Mouse (Mus musculus) hindbrain, postnatal 0 days (tissue): ENCODE results near the gene Gm20518. TPM values are rescaled to one million over a fixed set of nuclear protein-coding genes. Genes with fewer than 3 reads are reported as not detected.

Experiments used
- ATAC-seq: fragments of 200-750 bp; cut with Nextera tagmentation; 2 replicates; pipeline ENCODE4 v1.8.0; 2017; ENCODE audit warnings: mild to moderate bottlenecking, moderate TSS enrichment, moderate library complexity
- DNase-seq: peaks from one replicate; pipeline ENCODE4 v3.0.0-alpha.2; 2015; ENCODE audit warnings: low spot score
- H3K27ac ChIP-seq: fragments of 300-500 bp; sonication (generic); 2 replicates; pipeline ENCODE4 v1.5.1; 2014; ENCODE audit warnings: mild to moderate bottlenecking
- H3K27me3 ChIP-seq: fragments of 300-500 bp; sonication (generic); 2 replicates; pipeline ENCODE4 v1.6.1; 2014; ENCODE audit warnings: low read length, mixed read lengths; ENCODE audit not compliant: insufficient read depth
- H3K36me3 ChIP-seq: fragments of 300-500 bp; sonication (generic); 2 replicates; pipeline ENCODE4 v1.6.1; 2014; ENCODE audit warnings: low read length, mixed read lengths; ENCODE audit not compliant: insufficient read depth
- H3K4me1 ChIP-seq: fragments of 300-500 bp; sonication (generic); 2 replicates; pipeline ENCODE4 v1.6.1; 2014; ENCODE audit warnings: antibody characterized with exemption, low read length, mixed read lengths; ENCODE audit not compliant: insufficient read depth
- H3K4me2 ChIP-seq: fragments of 300-500 bp; sonication (generic); 2 replicates; pipeline ENCODE4 v1.6.1; 2014; ENCODE audit warnings: low read depth, mild to moderate bottlenecking, low read length, moderate library complexity, mixed read lengths
- H3K4me3 ChIP-seq: fragments of 300-500 bp; sonication (generic); 2 replicates; pipeline ENCODE4 v1.5.1; 2014; ENCODE audit warnings: low read length
- H3K9ac ChIP-seq: fragments of 300-500 bp; sonication (generic); replicated peaks from 2 replicates; pipeline ENCODE4 v1.6.1; 2014; ENCODE audit warnings: mild to moderate bottlenecking, low read length, moderate library complexity, mixed read lengths
- H3K9me3 ChIP-seq: fragments of 300-500 bp; sonication (generic); 2 replicates; pipeline ENCODE4 v1.6.1; 2016; ENCODE audit warnings: low read length, mixed read lengths
- CTCF ChIP-seq: IDR thresholded peaks from 2 replicates; pipeline ENCODE4 v1.5.1; 2016; ENCODE audit warnings: antibody characterized with exemption, control low read depth, low read depth
- WGBS: fragments of 180-500 bp; shearing (Covaris S2); extraction: QIAGEN DNeasy Blood & Tissue Kit; methylation state at CpG from one replicate; pipeline ENCODE4 v1.1.7; 2014; 5-methylcytosine and 5-hydroxymethylcytosine counted together
- polyA plus RNA-seq: library from polyadenylated mRNA; unstranded; fragments of >200 nt; fragmentation: Nextera tagmentation; extraction: Ambion mirVana; gene quantifications from 2 replicates; pipeline ENCODE4 v1.2.1, GENCODE M21; 2015
- total RNA-seq: library from RNA; depleted of rRNA; stranded (reverse); fragments of >200 nt; gene quantifications from 2 replicates; pipeline ENCODE4 v1.2.3, GENCODE M21; 2014

The Gm20518 gene
- total and polyA plus RNA-seq, 2 experiments from 2014 or later: 0.20 to 0.42 TPM

DNA sequence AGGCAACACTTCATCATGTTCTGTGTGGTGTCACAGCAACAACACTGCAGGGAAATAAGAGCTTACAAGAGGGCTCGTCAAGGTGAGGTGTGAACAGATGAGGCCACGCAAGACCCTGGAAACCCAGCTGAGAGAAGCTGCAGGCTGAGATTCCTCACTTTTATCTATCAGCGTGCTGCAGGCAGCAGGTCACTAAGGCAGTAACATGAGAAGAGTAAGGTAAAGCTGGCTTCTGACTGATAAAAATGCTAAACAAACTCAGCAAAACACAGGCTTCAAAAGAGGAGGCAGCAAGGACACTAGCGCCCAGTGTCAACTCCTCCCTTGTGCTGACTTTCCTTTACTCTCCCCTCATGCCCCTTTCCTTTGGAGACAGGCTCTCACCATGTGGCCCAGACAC lies 18.5 kb downstream of the Gm20518 start:
- WGBS: 62% methylated on average over 4 of the region's 4 CpGs
- no peaks in the 10 kb centered on the region for H3K9me3 ChIP-seq

DNA sequence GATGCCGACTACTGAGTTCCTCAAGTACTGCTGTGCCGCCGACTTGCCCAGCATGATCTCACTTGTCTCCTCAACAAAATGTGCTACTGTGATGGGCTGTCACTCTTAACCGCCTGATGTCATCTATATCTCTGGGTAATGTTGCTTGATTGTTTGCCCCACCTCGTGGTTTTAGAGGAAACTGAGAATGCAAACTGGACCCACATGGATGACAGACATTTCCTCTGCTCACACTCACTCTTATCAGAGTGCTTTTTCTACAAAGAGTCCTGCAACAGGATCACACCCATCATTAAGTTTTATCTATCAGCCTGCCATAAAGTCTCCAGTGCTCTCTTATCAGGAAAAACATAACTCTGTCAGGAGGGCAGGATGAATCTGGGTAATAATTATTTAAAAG lies 20.2 kb downstream of the Gm20518 start:
- no peak overlapping the region for H3K9ac ChIP-seq
- no peak overlapping the region for H3K4me3 ChIP-seq
- no peak for TF ChIP-seq CTCF
- H3K36me3 ChIP-seq: peaks cover 14% of the 10 kb centered on the region; the same call in 1 of the 2 replicates
- H3K4me1 ChIP-seq: no peaks in the 10 kb centered on the region
- 89% methylated on average over 5 of the region's 5 CpGs for WGBS
- no peak overlapping the region for H3K27ac ChIP-seq
- no peak for ATAC-seq
- H3K27me3 ChIP-seq: no peaks in the 10 kb centered on the region
- H3K9me3 ChIP-seq: no peaks in the 10 kb centered on the region
- H3K4me2 ChIP-seq: no peak overlapping the region
- no peak for DNase-seq

More for the DNA sequence above, 18.5 kb downstream of the Gm20518 start:
- ATAC-seq: no peak
- Histone ChIP-seq H3K4me3 (no peak overlapping the region), H3K9ac (no peak overlapping the region), H3K27ac (no peak overlapping the region), H3K27me3 (no peaks in the 10 kb centered on the region), H3K36me3 (peaks cover 14% of the 10 kb centered on the region; the same call in 1 of the 2 replicates), H3K4me2 (no peak overlapping the region), H3K4me1 (no peaks in the 10 kb centered on the region)
- no peak for DNase-seq
- TF ChIP-seq CTCF: no peak

DNA sequence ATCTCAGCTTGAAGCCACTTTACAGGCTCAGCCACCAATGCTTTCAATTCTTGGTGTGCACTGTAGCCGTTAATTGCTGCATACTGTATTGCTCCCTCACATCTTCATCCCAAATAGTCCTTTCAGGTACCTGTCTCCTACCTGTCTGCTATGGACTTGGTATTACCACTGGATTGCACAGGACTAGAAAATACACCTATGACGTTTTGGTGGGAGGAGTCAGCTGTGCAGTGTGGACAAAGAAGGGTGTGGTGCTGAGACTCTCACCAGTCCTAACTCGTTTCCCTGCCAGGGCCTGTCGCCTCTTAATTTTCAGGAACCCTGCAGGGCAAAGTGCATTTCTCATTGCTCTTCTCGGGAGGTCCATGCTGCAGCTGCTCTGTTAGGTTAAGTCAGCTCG lies 25.7 kb downstream of the Gm20518 start:
- ATAC-seq (0 out of 2 replicates have a peak, but pooled peaks have one; percentile 32), DNase-seq (peak; percentile 11)
- Histone ChIP-seq H3K4me3 (no peak overlapping the region), H3K36me3 (peaks cover 4% of the 10 kb centered on the region; the same call in 1 of the 2 replicates), H3K9ac (no peak overlapping the region), H3K4me1 (no peaks in the 10 kb centered on the region), H3K4me2 (no peak overlapping the region), H3K27me3 (no peaks in the 10 kb centered on the region), H3K27ac (no peak overlapping the region), H3K9me3 (no peaks in the 10 kb centered on the region)
- TF ChIP-seq CTCF: no peak
- 55% methylated on average over 6 of the region's 6 CpGs for WGBS

DNA sequence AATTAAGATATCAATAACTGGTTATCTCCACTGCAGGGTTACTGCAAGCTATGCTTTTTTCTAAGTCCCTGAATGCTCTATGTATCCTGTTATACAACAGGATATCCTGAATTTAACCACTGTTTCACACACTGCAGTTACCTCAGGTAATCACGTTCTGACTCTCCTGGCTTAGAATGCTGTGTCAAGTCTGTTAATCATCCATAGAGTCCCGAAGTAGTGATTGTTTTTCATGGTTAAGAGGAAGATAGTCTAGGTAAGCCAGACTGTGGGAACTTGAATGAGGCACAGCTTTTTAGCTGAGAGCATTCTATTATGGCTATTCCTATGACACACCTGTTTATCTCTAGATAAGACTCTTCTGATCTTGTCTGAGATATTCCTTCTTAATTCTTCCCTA lies 26.2 kb downstream of the Gm20518 start:
- Histone ChIP-seq H3K4me1 (no peaks in the 10 kb centered on the region), H3K9ac (no peak overlapping the region), H3K4me3 (no peak overlapping the region), H3K36me3 (peaks cover 2% of the 10 kb centered on the region; the same call in 1 of the 2 replicates), H3K27me3 (no peaks in the 10 kb centered on the region), H3K9me3 (no peaks in the 10 kb centered on the region), H3K27ac (no peak overlapping the region), H3K4me2 (no peak overlapping the region)
- DNase-seq: no peak
- ATAC-seq: 0 out of 2 replicates have a peak, but pooled peaks have one; percentile 2
- no peak for TF ChIP-seq CTCF
- WGBS: 86% methylated on average over 2 of the region's 2 CpGs

DNA sequence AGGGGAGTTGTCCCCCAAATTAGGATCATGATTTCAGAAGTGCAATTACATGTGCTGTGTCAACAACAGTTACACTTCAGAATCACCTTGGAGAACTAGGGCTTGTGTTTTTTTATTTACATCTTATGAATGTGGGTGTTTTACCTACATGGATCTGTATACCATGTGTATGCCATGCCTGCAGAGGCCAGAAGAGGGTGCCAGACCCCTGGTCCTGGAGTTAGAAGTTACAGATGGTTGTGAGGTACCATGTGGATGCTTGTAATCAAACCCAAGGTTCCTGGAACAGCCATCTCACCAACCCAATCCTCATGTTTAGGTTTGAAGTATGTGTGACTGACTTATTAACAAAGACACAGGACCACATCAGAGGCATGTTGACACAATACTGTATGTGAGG lies 32.9 kb downstream of the Gm20518 start:
- ATAC-seq (0 out of 2 replicates have a peak, but pooled peaks have one; percentile 72), DNase-seq (peak; percentile 68)
- no peak overlapping the region for H3K4me3 ChIP-seq
- H3K27me3 ChIP-seq: no peaks in the 10 kb centered on the region
- H3K36me3 ChIP-seq: peaks cover 50% of the 10 kb centered on the region
- H3K4me2 ChIP-seq: no peak overlapping the region
- H3K4me1 ChIP-seq: no peaks in the 10 kb centered on the region
- H3K9ac ChIP-seq: no peak overlapping the region
- TF ChIP-seq CTCF: peak; percentile 76
- H3K9me3 ChIP-seq: no peaks in the 10 kb centered on the region
- H3K27ac ChIP-seq: no peak overlapping the region

DNA sequence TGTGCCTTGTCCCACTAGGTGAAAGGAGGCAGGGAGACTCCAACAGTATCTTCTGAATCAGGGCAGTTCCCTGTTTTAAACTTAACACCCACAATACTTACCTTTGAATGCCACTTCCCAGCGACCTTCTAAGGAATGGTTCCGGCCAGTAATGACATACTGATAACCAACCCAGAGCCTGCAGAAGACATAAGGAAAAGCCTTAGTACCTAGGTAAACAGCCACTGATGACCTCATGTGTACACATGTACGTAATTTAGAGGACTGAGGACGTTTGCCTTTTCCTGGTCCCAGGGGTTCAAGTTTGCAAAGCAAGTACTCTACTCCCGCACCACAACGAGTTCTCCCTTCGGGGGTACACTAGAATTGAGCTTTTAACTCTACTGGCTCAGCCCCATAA lies 34.3 kb downstream of the Gm20518 start:
- no peak for TF ChIP-seq CTCF
- peaks cover 58% of the 10 kb centered on the region for H3K36me3 ChIP-seq
- no peak overlapping the region for H3K4me3 ChIP-seq
- no peak for ATAC-seq
- no peak for DNase-seq
- 90% methylated on average over 7 of the region's 7 CpGs for WGBS
- H3K27ac ChIP-seq: no peak overlapping the region
- H3K27me3 ChIP-seq: no peaks in the 10 kb centered on the region
- H3K9me3 ChIP-seq: no peaks in the 10 kb centered on the region
- H3K9ac ChIP-seq: no peak overlapping the region
- no peak overlapping the region for H3K4me2 ChIP-seq
- H3K4me1 ChIP-seq: no peaks in the 10 kb centered on the region

DNA sequence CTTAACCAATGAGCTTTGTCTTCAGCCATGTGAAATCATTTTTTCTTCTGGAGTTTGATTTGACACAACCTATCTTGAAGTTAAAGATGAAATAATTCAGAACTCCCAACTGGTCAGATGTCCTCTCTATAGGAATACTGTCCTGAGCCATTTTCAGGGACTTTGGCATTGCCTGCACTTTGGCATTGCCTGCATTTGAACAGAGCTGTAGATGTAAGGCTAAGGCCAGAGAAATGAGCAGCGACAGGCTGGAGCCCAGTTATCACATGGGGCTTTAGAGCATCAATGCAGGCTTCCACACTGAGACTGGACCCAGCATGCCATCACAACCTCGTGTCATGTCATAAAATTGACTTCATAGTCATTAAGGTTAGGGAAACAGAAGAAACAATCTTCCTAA lies 38.2 kb downstream of the Gm20518 start:
- no peak overlapping the region for H3K4me3 ChIP-seq
- peaks cover 64% of the 10 kb centered on the region for H3K36me3 ChIP-seq
- no peaks in the 10 kb centered on the region for H3K9me3 ChIP-seq
- no peak overlapping the region for H3K27ac ChIP-seq
- no peak for TF ChIP-seq CTCF
- no peak overlapping the region for H3K4me2 ChIP-seq
- no peaks in the 10 kb centered on the region for H3K27me3 ChIP-seq
- no peak for DNase-seq
- 87% methylated on average over 2 of the region's 2 CpGs for WGBS
- no peak for ATAC-seq
- H3K4me1 ChIP-seq: no peaks in the 10 kb centered on the region
- no peak overlapping the region for H3K9ac ChIP-seq
